Mouse (Mus musculus) small intestine, adult 2 months (tissue): ENCODE measurements around the gene Ybx2.

Experiments
- CTCF ChIP-seq: fragments of 200-500 bp; IDR thresholded peaks from 2 replicates; pipeline ENCODE4 v1.5.1; 2012; ENCODE audit warnings: low read depth, mild to moderate bottlenecking, control low read depth, inconsistent platforms, low read length, moderate library complexity, mixed read lengths; ENCODE audit not compliant: insufficient replicate concordance, insufficient read length; ENCODE audit errors: extremely low read depth
- POLR2A ChIP-seq: fragments of 200-500 bp; IDR thresholded peaks from 2 replicates; pipeline ENCODE4 v1.6.1; 2012; ENCODE audit warnings: low read depth, mild to moderate bottlenecking, control low read depth, inconsistent platforms, low read length, moderate library complexity

GRCm38 (mm10) chr11:69984431-69984830, 48.8 kb downstream of the Ybx2 start:
- TF ChIP-seq CTCF = no peak
- TF ChIP-seq POLR2A = no peak
